Mouse (Mus musculus) hindbrain, embryonic 12.5 days (tissue): ENCODE measurements around the gene Fbxo6. TPM values are rescaled to one million over a fixed set of nuclear protein-coding genes. Genes with fewer than 3 reads are reported as not detected.
"Not testable (repeated sequence)": the region's sequence is repeated elsewhere in the genome, so short reads cannot be mapped to it uniquely, and the experiment has no call there.

Experiments
- ATAC-seq: fragments of 200-750 bp; cut with Nextera tagmentation; 2 replicates; pipeline ENCODE4 v1.8.0; 2017; ENCODE audit warnings: moderate TSS enrichment; ENCODE audit not compliant: low FRiP score
- H3K27ac ChIP-seq: fragments of 300-500 bp; sonication (generic); 2 replicates; pipeline ENCODE4 v1.5.1; 2016; ENCODE audit warnings: mild to moderate bottlenecking
- H3K27me3 ChIP-seq: fragments of 300-500 bp; sonication (generic); 2 replicates; pipeline ENCODE4 v1.6.1; 2016; ENCODE audit warnings: mild to moderate bottlenecking
- H3K36me3 ChIP-seq: fragments of 300-500 bp; sonication (generic); 2 replicates; pipeline ENCODE4 v1.6.1; 2016; ENCODE audit warnings: mild to moderate bottlenecking
- H3K4me1 ChIP-seq: fragments of 300-500 bp; sonication (generic); 2 replicates; pipeline ENCODE4 v1.6.1; 2016
- H3K4me2 ChIP-seq: fragments of 300-500 bp; sonication (generic); replicated peaks from 2 replicates; pipeline ENCODE4 v1.6.1; 2016; ENCODE audit warnings: mild to moderate bottlenecking
- H3K4me3 ChIP-seq: fragments of 300-500 bp; sonication (generic); 2 replicates; pipeline ENCODE4 v1.5.1; 2016; ENCODE audit warnings: mild to moderate bottlenecking
- H3K9ac ChIP-seq: fragments of 300-500 bp; sonication (generic); 2 replicates; pipeline ENCODE4 v1.6.1; 2016; ENCODE audit warnings: mild to moderate bottlenecking, moderate library complexity
- H3K9me3 ChIP-seq: fragments of 300-500 bp; sonication (generic); replicated peaks from 2 replicates; pipeline ENCODE4 v1.6.1; 2016; ENCODE audit warnings: mild to moderate bottlenecking
- WGBS: fragments of 180-500 bp; shearing (Covaris S2); methylation state at CpG from one replicate; pipeline ENCODE4 v1.1.7; 2016; 5-methylcytosine and 5-hydroxymethylcytosine counted together
- polyA plus RNA-seq: library from polyadenylated mRNA; unstranded; fragments of >200 nt; fragmentation: Nextera tagmentation; extraction: Ambion mirVana; gene quantifications from 2 replicates; pipeline ENCODE4 v1.2.1, GENCODE M21; 2016

Fbxo6 gene
- polyA plus RNA-seq, 1 experiment from 2014 or later, result 15.9 TPM

DNA sequence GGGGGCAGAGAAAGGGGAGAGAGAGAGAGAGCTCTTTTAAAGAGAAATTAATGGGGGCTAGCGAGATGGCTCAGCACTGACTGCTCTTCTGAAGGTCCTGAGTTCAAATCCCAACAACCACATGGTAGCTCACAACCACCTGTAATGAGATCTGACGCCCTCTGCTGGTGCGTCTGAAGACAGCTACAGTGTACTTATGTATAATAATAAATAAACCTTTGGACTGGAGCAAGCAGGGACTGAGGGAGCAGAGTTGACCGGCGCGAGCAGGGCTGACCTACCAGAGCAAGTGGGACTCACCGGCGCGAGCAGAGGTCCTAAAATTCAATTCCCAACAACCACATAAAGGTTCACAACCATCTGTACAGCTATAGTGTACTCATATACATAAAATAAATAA, 32.4 kb downstream of the Fbxo6 start:
- not testable (repeated sequence) for H3K9me3 ChIP-seq, H3K36me3 ChIP-seq, H3K27me3 ChIP-seq, H3K4me3 ChIP-seq, H3K27ac ChIP-seq, ATAC-seq, H3K4me2 ChIP-seq, H3K9ac ChIP-seq
- WGBS, result 89% methylated on average over 9 of the region's 9 CpGs
- H3K4me1 ChIP-seq, result peaks cover 30% of the 10 kb centered on the region

DNA sequence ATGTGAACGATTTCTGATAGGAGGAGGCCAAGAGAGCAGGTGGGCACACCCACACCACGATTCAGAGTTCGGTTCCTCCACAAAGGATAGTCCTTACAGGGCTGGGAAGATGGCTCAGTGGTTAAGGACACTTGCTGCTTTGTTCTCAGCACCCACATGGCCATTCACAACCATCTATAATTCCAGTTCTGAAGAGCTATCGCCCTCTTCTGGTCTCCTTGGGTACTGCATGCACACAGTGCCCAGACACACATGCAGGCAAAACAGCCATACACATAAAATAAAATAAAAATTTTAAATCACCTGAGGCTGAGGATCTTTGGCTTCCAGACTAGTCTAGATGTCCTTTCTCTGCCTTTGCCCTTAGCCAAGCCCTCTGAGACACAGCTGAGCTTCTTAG, 34.5 kb downstream of the Fbxo6 start:
- Histone ChIP-seq H3K9ac (no peak overlapping the region), H3K27ac (no peak overlapping the region), H3K36me3 (peaks cover 14% of the 10 kb centered on the region), H3K4me3 (no peak overlapping the region), H3K9me3 (peaks cover 2% of the 10 kb centered on the region), H3K4me1 (peaks cover 20% of the 10 kb centered on the region), H3K4me2 (no peak overlapping the region), H3K27me3 (peaks cover 4% of the 10 kb centered on the region; the same call in 1 of the 2 replicates)
- no peak for ATAC-seq
- 71% methylated on average over 4 of the region's 4 CpGs for WGBS

DNA sequence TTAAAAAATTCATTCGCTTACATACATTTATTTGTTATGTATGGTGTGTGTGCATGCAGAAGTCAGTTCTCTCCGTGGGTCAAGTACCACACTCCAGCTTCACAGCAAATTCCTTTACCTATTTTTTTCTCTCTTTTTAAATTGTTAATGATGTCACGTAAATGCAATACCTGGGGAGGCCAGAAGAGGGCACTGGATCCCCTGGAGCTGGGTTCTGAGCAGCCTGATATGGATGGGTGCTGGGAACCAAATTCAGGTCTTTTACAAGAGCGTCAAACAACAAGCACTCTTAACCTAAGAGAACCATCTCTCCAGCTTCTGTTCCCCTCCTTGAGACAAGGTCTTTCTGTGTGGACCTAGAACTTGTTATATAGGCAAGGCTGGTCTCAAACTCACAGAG, 35.3 kb downstream of the Fbxo6 start:
- ATAC-seq, result no peak

DNA sequence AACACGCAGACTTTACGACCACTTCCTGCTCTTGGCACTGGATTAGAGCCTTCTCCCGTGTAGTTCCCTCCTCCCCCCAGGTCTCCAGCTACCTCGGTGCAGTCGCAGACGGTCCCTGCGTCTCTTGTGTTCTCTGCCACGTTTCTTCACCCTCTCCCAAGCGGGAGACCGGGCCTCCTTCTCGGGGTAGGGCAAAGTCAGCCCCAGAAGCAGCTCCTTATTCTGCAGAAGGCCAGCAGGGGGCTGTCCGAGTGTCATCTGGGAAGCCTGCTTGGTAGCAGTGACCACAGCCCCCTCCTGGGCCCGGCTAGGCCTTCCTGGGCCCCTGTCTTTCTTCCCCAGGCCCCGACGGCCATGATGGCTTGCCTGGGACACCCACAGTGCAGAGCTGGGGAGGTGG, 36.5 kb downstream of the Fbxo6 start:
- 7% methylated on average over 15 of the region's 15 CpGs for WGBS
- Histone ChIP-seq H3K9ac (peak overlapping the region; percentile 46; the same call in 1 of the 2 replicates), H3K4me1 (peaks cover 10% of the 10 kb centered on the region), H3K9me3 (peaks cover 2% of the 10 kb centered on the region), H3K27me3 (peaks cover 4% of the 10 kb centered on the region; the same call in 1 of the 2 replicates), H3K4me2 (peak overlapping the region; percentile 0; the same call in 1 of the 2 replicates), H3K36me3 (peaks cover 21% of the 10 kb centered on the region), H3K4me3 (no peak overlapping the region), H3K27ac (peak overlapping the region; percentile 64)
- 0 out of 2 replicates have a peak, but pooled peaks have one; percentile 26 for ATAC-seq

More for the DNA sequence above, 35.3 kb downstream of the Fbxo6 start:
- Histone ChIP-seq H3K27me3 (peaks cover 4% of the 10 kb centered on the region; the same call in 1 of the 2 replicates), H3K4me1 (peaks cover 12% of the 10 kb centered on the region), H3K4me2 (no peak overlapping the region), H3K27ac (no peak overlapping the region), H3K36me3 (peaks cover 21% of the 10 kb centered on the region), H3K9ac (no peak overlapping the region), H3K4me3 (no peak overlapping the region), H3K9me3 (peaks cover 2% of the 10 kb centered on the region)
- WGBS, result 74% methylated on average over 4 of the region's 4 CpGs

DNA sequence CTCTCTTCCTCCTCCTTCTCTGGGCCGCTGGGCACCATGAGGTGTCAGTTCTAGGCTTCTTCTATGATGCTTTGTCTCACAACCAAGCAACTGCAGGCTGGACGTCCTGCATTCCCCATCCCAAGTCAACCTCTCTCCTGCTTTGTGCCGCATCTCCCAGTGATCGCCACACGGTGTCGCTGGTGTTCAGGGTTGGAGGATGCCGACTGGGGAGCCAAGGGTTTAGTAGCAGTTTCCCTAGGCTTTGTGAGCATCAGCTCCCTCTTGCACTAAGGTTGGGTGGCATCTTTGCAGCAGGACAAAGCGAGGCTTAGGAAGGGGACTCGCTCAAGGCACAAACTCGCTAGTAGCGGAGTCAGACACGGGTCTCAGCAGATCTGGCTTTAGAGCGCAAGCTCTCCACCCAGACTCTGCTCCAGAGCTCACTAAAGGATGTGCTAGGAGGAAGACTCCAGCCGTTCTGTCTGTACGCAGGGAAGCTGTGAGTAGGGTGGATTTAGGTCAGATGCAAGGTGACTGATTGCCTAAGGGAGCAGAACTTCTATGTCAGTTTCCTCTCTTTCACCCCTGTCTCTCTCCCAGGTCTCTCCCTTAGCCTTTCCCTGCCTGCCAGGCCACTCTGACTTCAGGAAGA, 37.1 kb downstream of the Fbxo6 start:
- Histone ChIP-seq H3K36me3 (peaks cover 27% of the 10 kb centered on the region), H3K27ac (peak overlapping the region; percentile 64), H3K4me1 (peaks cover 10% of the 10 kb centered on the region), H3K4me2 (0 out of 2 replicates have a peak overlapping the region, but pooled peaks have one; percentile 14), H3K4me3 (no peak overlapping the region), H3K9me3 (peaks cover 2% of the 10 kb centered on the region), H3K27me3 (peaks cover 4% of the 10 kb centered on the region; the same call in 1 of the 2 replicates), H3K9ac (peak overlapping the region; percentile 46)
- peak; percentile 56 for ATAC-seq
- WGBS, result 4% methylated on average over 15 of the region's 15 CpGs

DNA sequence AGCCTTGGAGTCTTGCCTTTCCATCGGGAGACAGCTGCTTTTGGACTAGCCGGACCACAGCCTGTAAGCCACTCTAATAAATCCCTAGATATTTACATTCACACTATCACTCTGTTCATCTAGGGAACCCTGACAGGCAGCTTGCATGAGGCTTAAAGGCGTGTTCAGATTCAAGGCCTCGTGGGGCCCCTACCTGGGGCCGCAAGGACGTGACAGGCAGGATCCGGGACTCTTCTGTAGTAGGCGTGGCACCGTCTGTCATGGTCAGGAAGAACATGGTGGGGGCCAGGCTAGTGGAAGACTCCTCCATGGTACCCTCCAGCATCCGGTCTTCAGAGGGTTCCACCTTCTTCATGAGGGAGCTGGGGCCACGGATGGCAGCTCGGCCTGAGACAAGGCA, 39.4 kb downstream of the Fbxo6 start:
- Histone ChIP-seq H3K27me3 (peaks cover 4% of the 10 kb centered on the region; the same call in 1 of the 2 replicates), H3K4me1 (peaks cover 22% of the 10 kb centered on the region), H3K4me2 (no peak overlapping the region), H3K9ac (no peak overlapping the region), H3K4me3 (no peak overlapping the region), H3K9me3 (peaks cover 2% of the 10 kb centered on the region), H3K27ac (no peak overlapping the region), H3K36me3 (peaks cover 36% of the 10 kb centered on the region)
- ATAC-seq, result no peak
- 83% methylated on average over 12 of the region's 12 CpGs for WGBS

DNA sequence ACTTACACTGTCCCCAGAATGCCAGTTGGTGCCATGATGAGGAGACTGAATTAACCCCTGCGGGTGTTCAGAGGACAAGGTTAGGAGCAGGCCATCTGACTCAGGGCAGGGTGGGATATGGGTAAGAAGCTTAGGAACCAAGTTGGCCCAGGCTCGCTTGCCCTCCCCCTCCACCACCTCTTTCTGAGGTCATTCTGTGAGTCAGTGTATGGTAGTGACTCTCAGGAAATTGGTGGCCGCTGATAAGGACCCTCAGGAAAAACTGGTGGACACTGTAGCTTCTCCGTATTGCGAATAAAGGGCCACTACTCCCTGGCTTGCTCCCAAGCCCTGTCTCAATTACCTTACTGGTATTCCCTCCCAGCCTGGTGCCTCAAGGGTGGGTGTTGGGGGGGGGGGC, 42.7 kb downstream of the Fbxo6 start:
- Histone ChIP-seq H3K4me1 (peaks cover 13% of the 10 kb centered on the region), H3K9ac (no peak overlapping the region), H3K36me3 (peaks cover 39% of the 10 kb centered on the region), H3K4me3 (no peak overlapping the region), H3K27ac (no peak overlapping the region), H3K27me3 (peaks cover 4% of the 10 kb centered on the region; the same call in 1 of the 2 replicates), H3K4me2 (no peak overlapping the region), H3K9me3 (no peaks in the 10 kb centered on the region)
- 87% methylated on average over 5 of the region's 5 CpGs for WGBS
- ATAC-seq, result no peak

DNA sequence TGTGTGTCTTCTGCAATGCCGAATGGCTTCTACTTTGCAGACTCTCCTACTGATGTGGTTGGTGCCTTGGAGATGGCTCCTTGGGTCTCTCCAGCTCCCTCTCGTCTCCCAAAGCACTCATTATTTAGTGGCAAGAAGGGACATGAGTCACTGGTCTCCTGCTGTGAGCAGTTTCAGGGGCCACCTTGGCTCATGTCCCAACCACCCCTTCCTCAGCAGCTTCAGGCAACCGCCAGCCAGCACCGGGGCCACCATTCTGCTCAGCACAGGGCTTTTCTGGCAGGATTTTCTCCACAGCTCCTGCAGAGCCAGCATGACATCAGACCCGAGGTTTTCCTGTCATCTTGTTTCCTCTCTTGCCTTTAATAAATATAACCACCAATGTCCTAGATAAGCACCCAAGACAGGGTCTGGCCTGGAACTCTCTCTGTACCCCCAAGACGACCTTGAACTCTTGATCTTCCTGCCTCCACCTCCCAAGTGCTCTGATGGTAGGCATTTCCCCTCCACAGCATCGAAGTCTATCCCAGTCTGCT, 43.3 kb downstream of the Fbxo6 start:
- Histone ChIP-seq H3K4me3 (no peak overlapping the region), H3K4me1 (peaks cover 13% of the 10 kb centered on the region), H3K4me2 (no peak overlapping the region), H3K36me3 (peaks cover 35% of the 10 kb centered on the region), H3K9me3 (no peaks in the 10 kb centered on the region), H3K27ac (peak overlapping the region; percentile 62), H3K27me3 (no peaks in the 10 kb centered on the region), H3K9ac (no peak overlapping the region)
- no peak for ATAC-seq
- 63% methylated on average over 7 of the region's 7 CpGs for WGBS

DNA sequence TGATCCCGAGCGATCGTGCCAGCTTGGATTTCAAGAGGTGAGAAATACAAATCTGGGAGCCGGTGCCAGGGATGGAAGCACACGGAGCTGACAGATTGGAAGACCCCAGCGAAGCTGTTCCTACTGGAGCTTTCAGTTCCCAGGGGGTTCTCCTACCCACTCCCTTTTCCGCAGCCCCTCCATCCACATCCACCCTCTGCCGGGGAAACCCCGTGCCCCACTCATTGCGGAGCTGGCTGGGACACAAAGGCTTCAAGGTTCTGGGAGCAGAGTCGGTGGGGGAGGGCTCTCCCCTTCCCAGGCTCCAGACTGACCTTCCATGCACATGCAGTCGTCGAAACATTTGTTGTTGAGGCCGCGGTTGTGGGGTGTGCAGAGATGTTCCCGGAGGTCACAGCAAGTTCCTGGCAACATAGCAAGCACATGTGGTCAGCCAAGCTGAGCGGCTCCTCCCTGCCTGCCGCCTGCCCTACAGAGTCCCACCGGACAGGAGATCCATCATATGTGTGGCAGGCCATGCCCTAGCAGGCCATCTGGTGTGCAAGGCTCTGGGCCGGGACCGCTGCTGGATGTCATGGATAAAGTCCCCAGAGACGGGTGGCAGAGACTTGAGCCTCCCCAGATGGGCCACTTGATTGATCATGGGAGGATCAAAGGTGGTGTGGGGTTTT, 44.2 kb downstream of the Fbxo6 start:
- peaks cover 30% of the 10 kb centered on the region for H3K36me3 ChIP-seq
- H3K4me2 ChIP-seq, result 0 out of 2 replicates have a peak overlapping the region, but pooled peaks have one; percentile 0
- H3K27ac ChIP-seq, result peak overlapping the region; percentile 62
- ATAC-seq, result peak; percentile 76
- H3K9me3 ChIP-seq, result no peaks in the 10 kb centered on the region
- H3K27me3 ChIP-seq, result no peaks in the 10 kb centered on the region
- H3K4me1 ChIP-seq, result peaks cover 13% of the 10 kb centered on the region
- WGBS, result 37% methylated on average over 22 of the region's 22 CpGs
- 0 out of 2 replicates have a peak overlapping the region, but pooled peaks have one; percentile 41 for H3K9ac ChIP-seq
- H3K4me3 ChIP-seq, result no peak overlapping the region

DNA sequence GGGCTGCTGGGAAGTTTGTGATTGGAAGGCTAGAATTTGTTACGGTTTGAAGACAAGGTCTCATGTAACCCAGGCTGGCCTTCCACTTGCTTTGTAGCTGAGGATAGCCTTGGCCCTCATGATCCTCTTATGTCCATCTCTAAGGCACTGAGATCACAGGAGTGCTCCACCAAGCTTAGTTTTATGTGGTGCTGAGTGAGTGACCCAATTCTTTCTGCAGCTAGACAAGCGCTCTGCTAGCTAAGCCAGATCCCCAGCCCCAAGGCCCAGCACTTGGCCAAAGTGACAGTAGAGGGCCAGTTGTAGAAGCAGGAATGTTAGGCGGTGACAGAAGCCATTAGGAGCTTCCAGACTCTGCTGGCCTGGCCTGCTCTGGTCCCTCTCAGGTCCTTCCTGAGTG, 47.8 kb downstream of the Fbxo6 start:
- Histone ChIP-seq H3K36me3 (peaks cover 14% of the 10 kb centered on the region), H3K9ac (no peak overlapping the region)

DNA sequence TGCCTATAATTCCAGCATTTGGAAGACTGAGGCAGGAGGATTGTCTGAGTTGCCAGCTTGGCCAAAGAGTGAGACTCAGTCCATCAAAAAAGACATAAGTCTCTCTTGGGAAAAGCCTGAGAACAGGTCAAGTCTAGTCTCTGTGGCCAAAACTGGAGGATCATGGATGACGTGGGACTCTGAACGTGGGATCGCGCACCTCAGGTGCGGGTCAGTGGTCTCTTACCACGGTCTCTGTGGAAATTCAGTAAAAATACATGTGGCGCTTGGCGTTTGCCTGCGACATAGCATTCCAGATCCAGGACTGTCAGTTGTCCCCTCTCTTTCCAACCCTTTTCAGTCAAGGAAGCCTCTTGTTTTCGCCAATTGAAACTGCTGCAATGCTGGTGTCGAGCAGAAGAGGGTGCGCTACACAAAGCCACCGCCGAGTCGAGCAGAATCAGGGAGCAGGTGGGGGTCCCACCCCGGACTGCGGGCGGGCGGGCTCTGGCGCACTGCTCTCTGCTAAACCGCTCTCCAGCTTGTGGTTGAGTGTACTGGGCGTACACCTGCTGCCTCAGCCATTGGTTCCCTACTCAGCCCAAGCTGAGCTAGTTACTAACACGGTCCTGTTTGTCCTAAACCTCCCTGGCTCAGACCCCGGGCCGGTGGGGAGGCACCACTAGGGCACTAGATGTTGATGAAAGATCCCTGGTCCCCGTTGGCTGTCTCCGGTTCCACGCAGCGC, 50.0 kb downstream of the Fbxo6 start:
- WGBS, result 18% methylated on average over 29 of the region's 29 CpGs
- H3K4me1 ChIP-seq, result peaks cover 11% of the 10 kb centered on the region
- no peaks in the 10 kb centered on the region for H3K27me3 ChIP-seq
- peak; percentile 89 for ATAC-seq
- peak overlapping the region; percentile 16 for H3K4me3 ChIP-seq
- peak overlapping the region; percentile 73; the same call in 1 of the 2 replicates for H3K27ac ChIP-seq
- H3K36me3 ChIP-seq, result peaks cover 10% of the 10 kb centered on the region
- H3K9ac ChIP-seq, result peak overlapping the region; percentile 47
- H3K9me3 ChIP-seq, result no peaks in the 10 kb centered on the region
- peak overlapping the region; percentile 48 for H3K4me2 ChIP-seq

More for the DNA sequence above, 47.8 kb downstream of the Fbxo6 start:
- Histone ChIP-seq H3K4me1 (peaks cover 23% of the 10 kb centered on the region), H3K4me3 (no peak overlapping the region), H3K27ac (no peak overlapping the region), H3K4me2 (no peak overlapping the region), H3K27me3 (no peaks in the 10 kb centered on the region), H3K9me3 (no peaks in the 10 kb centered on the region)
- 85% methylated on average over 3 of the region's 3 CpGs for WGBS
- no peak for ATAC-seq

DNA sequence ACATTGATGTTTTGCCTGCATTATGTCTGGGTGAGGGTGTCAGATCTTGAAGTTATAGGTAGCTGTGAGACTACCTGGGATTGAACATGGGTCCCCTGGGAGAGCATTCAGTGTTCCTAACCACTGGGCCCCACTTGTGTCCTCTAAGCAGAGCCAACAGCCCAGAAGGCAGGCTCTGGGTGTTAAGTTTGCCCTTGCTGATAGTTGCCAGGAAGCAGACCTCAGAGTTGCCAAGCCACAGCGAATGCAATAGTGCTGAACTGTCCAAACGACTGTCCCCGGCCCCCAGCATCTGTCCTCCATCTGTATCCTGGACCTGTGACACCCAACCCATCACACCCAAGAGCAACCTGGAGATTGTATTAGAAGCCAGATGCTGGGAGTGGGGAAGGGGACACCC, 53.3 kb downstream of the Fbxo6 start:
- H3K9me3 ChIP-seq, result no peaks in the 10 kb centered on the region
- peaks cover 11% of the 10 kb centered on the region for H3K4me1 ChIP-seq
- H3K4me2 ChIP-seq, result no peak overlapping the region
- no peak overlapping the region for H3K27ac ChIP-seq
- no peaks in the 10 kb centered on the region for H3K27me3 ChIP-seq
- H3K9ac ChIP-seq, result peak overlapping the region; percentile 42; the same call in 1 of the 2 replicates
- no peak for ATAC-seq
- WGBS, result 90% methylated on average over 3 of the region's 3 CpGs
- no peak overlapping the region for H3K4me3 ChIP-seq
- peaks cover 5% of the 10 kb centered on the region for H3K36me3 ChIP-seq
